Mouse (Mus musculus) midbrain, embryonic 10.5 days (tissue): Measurements from ENCODE around the gene Lrrc74b. TPM values are rescaled to one million over a fixed set of nuclear protein-coding genes. Genes with fewer than 3 reads are reported as not detected.
A peak's percentile ranks its signal among the peaks of the same experiment; 100 is the strongest.

Experiments
- DNase-seq: peaks from one replicate; pipeline ENCODE4 v3.0.0-alpha.2; 2017; ENCODE audit warnings: low spot score
- H3K27ac ChIP-seq: fragments of 300-500 bp; sonication (generic); replicated peaks from 2 replicates; pipeline ENCODE4 v1.5.1; 2016; ENCODE audit warnings: mild to moderate bottlenecking
- H3K27me3 ChIP-seq: fragments of 300-500 bp; sonication (generic); 2 replicates; pipeline ENCODE4 v1.6.1; 2016; ENCODE audit warnings: low read depth, mild to moderate bottlenecking; ENCODE audit not compliant: poor library complexity, severe bottlenecking
- H3K36me3 ChIP-seq: fragments of 300-500 bp; sonication (generic); 2 replicates; pipeline ENCODE4 v1.6.1; 2016; ENCODE audit warnings: mild to moderate bottlenecking, moderate library complexity
- H3K4me1 ChIP-seq: fragments of 300-500 bp; sonication (generic); 2 replicates; pipeline ENCODE4 v1.6.1; 2016
- H3K4me3 ChIP-seq: fragments of 300-500 bp; sonication (generic); 2 replicates; pipeline ENCODE4 v1.5.1; 2016; ENCODE audit warnings: mild to moderate bottlenecking, moderate library complexity
- H3K9me3 ChIP-seq: fragments of 300-500 bp; sonication (generic); replicated peaks from 2 replicates; pipeline ENCODE4 v1.6.1; 2016; ENCODE audit warnings: mild to moderate bottlenecking
- WGBS: fragments of 180-500 bp; shearing (Covaris S2); methylation state at CpG from one replicate; pipeline ENCODE4 v1.1.7; 2016; 5-methylcytosine and 5-hydroxymethylcytosine counted together
- polyA plus RNA-seq: library from polyadenylated mRNA; unstranded; fragments of >200 nt; fragmentation: Nextera tagmentation; extraction: Ambion mirVana; gene quantifications from 2 replicates; pipeline ENCODE4 v1.2.1, GENCODE M21; 2016

The Lrrc74b gene
- polyA plus RNA-seq, 1 experiment from 2014 or later, result 0.27 TPM

DNA sequence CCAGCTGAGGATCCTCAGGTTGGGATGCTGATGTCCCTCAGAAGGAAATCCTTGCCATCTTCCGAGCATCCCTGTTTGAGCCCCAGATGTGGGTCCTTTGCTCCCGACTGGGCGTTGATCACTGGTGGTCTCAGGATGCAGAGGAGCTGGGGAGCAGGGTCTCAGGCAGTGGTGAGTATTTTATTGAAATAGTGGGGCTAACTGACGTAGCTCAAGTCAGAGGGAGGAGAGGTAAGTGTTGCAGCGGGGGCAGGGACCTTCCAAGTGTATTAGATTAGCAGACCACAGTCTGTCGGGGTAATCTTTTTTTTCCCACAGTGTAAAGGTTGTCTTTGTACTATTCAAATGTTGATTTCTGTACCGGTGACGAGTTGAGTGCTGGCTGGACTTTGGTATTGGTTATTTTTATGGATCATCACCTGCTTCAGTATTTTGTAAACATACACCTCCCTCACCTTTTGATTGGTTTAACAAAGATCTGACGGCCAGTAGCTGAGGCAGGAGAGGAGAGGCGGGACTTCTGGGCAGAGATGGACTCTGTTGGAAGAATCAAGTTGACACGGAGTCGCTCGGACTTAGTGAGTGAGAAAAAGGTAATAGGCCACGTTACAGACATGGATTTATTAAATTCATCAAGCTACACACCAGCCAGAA lies 28.2 kb downstream of the Lrrc74b start:
- H3K4me3 ChIP-seq, result no peak overlapping the region
- H3K27me3 ChIP-seq, result no peaks in the 10 kb centered on the region
- no peaks in the 10 kb centered on the region for H3K9me3 ChIP-seq
- H3K4me1 ChIP-seq, result peaks cover 24% of the 10 kb centered on the region
- WGBS, result 73% methylated on average over 14 of the region's 14 CpGs
- DNase-seq, result no peak
- H3K27ac ChIP-seq, result no peak overlapping the region
- H3K36me3 ChIP-seq, result peaks cover 13% of the 10 kb centered on the region

DNA sequence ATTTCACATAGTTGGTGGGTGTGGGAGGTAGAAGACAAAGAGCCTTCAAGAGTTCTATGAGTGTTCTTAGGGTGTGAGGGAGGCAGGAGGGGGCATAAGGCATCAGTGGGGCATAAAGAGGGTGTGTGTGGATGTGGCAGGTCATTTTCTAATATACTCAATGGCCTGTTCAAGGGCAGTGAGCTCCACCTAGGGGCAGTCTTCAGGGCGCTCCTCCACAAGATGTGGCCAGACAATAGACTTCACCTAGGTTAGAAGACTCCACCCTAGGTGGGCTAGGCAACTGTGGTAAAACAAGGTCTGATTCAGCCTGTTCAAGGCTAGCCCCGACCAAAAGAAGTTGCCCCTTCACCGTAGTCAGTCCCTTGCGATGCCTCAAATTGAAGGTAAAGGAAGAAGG lies 28.8 kb downstream of the Lrrc74b start:
- no peak for DNase-seq

DNA sequence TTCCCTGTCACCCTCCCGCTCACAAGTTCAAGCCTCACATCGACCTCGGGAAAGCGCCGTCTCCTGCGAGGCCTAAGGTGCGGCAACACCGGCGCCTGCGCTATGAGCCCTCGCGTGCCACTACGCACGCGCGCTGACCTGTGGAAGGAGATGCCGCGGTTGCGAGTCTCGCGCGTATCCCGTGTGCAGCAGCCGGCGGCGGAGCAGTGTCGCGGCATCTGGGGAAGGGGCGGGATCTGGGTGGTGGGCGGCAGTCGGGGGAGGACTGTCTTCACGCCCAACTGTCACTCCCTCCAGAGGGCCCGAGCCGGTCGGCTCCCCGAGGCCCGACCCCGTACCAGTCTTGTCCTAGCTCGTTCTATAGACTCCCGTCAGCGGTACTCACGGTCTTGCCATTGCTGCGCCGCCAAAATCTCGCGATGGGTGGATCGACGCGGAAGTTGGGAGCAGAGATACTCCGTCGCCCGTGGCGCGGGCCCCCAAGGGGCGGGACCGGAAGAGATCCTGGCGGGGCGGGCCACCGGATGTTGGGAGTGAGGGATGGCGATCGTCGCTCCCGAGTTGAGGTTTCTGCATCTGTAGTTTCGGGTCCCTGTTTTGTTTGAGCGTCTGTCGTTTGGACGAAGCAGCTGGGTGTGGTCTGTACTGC lies 30.3 kb downstream of the Lrrc74b start, which contains the start of gene Thap7:
Gene Thap7 (minus strand): TSS at position 497 of the 649 bp plus-strand sequence.
- H3K4me1 ChIP-seq, result peaks cover 24% of the 10 kb centered on the region
- peak within 1 kb of the TSS; percentile 86 for H3K27ac ChIP-seq
- peak; percentile 98 for DNase-seq
- under 1% methylated on average over 67 of the region's 67 CpGs for whole genome bisulfite sequencing
- no peaks in the 10 kb centered on the region for H3K27me3 ChIP-seq
- H3K4me3 ChIP-seq, result peak within 1 kb of the TSS; percentile 71
- peaks cover 33% of the 10 kb centered on the region for H3K36me3 ChIP-seq
- H3K9me3 ChIP-seq, result no peaks in the 10 kb centered on the region

More for the DNA sequence above, 28.8 kb downstream of the Lrrc74b start:
- Histone ChIP-seq H3K4me3 (peak overlapping the region; percentile 71), H3K27ac (no peak overlapping the region), H3K4me1 (peaks cover 24% of the 10 kb centered on the region), H3K36me3 (peaks cover 18% of the 10 kb centered on the region), H3K9me3 (no peaks in the 10 kb centered on the region), H3K27me3 (no peaks in the 10 kb centered on the region)
- 51% methylated on average over 4 of the region's 4 CpGs for WGBS

DNA sequence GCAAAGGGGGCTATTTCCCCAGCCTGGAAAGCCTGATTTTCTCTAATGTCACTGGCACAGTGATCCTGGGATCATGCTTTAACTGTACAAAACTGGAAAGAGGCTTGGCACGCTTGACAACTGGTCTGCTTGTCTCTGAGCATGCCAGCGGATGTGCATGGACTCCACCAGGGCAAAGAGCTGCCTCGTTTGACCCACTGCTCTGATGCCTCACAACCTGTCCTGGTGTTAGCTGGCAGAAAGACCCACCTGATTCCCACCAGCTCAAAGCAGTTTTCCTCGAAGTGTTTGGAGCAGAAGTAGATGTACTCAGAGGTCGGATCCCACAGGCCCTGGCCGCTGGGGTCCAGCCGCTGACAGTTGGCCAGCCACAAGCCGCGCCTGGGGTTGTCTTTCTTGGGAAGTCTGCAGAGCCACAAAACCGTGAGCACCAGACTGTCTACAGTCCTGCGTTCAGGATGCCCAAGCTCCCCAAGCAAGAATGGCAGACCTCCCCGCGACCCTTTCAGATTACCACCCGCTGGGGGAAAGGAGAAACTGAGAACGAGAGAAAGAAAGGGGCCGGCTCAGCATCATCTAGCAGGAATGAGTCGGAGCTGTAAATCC lies 31.0 kb downstream of the Lrrc74b start:
- DNase-seq, result peak; percentile 32
- 22% methylated on average over 17 of the region's 17 CpGs for WGBS
- peak overlapping the region; percentile 86 for H3K27ac ChIP-seq
- no peaks in the 10 kb centered on the region for H3K9me3 ChIP-seq
- peaks cover 40% of the 10 kb centered on the region for H3K36me3 ChIP-seq
- H3K4me1 ChIP-seq, result peaks cover 24% of the 10 kb centered on the region
- H3K27me3 ChIP-seq, result no peaks in the 10 kb centered on the region
- peak overlapping the region; percentile 71 for H3K4me3 ChIP-seq

DNA sequence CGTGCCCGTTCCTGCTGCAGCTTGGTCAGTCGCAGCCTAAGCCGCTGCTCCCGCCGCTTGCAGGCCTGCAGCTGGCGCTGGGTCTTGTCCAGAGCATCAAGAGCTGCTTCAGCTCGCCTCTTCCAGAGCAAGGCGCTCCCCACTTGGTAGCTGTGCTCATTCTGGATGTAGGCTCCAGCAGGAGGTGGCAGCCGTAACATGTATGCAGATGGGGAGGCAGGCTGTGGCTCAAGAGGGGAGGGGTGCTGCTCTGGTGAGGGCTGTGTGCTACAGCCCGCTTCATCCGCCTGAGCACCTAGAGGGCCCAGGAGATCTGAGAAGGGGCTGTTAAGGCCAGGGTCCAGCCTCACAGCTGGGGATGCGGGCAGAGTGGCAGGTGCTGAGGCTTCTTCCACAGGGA lies 32.8 kb downstream of the Lrrc74b start:
- 0 out of 2 replicates have a peak overlapping the region, but pooled peaks have one; percentile 8 for H3K4me3 ChIP-seq
- DNase-seq, result no peak
- 90% methylated on average over 13 of the region's 13 CpGs for WGBS
- H3K36me3 ChIP-seq, result peaks cover 56% of the 10 kb centered on the region
- H3K9me3 ChIP-seq, result no peaks in the 10 kb centered on the region
- no peaks in the 10 kb centered on the region for H3K27me3 ChIP-seq
- no peak overlapping the region for H3K27ac ChIP-seq
- peaks cover 24% of the 10 kb centered on the region for H3K4me1 ChIP-seq

DNA sequence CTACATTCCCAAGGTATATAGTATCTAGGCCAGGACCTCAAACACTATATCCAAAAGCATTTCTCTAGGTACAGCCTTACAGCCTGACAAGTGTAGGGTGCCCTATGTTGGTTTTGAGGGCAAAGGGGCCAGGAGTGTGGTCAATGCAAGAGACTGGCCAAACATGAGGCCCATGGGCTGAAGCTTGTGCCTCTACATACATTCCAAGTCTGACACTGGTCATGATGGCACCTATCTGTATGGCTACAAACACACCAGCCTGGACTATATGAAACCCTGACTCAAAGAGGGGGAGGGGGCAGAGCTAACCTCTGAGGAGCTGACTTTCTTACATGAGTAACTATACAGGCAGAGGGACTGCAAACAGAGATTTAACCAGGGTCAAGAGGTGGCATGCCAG lies 33.4 kb downstream of the Lrrc74b start:
- Histone ChIP-seq H3K4me3 (no peak overlapping the region), H3K36me3 (peaks cover 63% of the 10 kb centered on the region), H3K27me3 (no peaks in the 10 kb centered on the region), H3K27ac (no peak overlapping the region), H3K9me3 (no peaks in the 10 kb centered on the region), H3K4me1 (peaks cover 24% of the 10 kb centered on the region)
- DNase-seq, result no peak

- 91% methylated on average over 6 of the region's 6 CpGs for WGBS
- H3K36me3 ChIP-seq, result peaks cover 77% of the 10 kb centered on the region
- DNase-seq, result no peak
- no peaks in the 10 kb centered on the region for H3K9me3 ChIP-seq
- peaks cover 13% of the 10 kb centered on the region for H3K4me1 ChIP-seq
- no peak overlapping the region for H3K4me3 ChIP-seq
- no peak overlapping the region for H3K27ac ChIP-seq
- no peaks in the 10 kb centered on the region for H3K27me3 ChIP-seq
Observed at GRCm38 (mm10) chr16:17526223-17526622, 34.8 kb downstream of the Lrrc74b start.

- 87% methylated on average over 3 of the region's 3 CpGs for WGBS
- Histone ChIP-seq H3K4me3 (no peak overlapping the region), H3K9me3 (no peaks in the 10 kb centered on the region), H3K27me3 (no peaks in the 10 kb centered on the region), H3K36me3 (peaks cover 84% of the 10 kb centered on the region), H3K27ac (no peak overlapping the region), H3K4me1 (peaks cover 13% of the 10 kb centered on the region)
- DNase-seq, result no peak
Observed at GRCm38 (mm10) chr16:17525524-17525923, 35.5 kb downstream of the Lrrc74b start.

DNA sequence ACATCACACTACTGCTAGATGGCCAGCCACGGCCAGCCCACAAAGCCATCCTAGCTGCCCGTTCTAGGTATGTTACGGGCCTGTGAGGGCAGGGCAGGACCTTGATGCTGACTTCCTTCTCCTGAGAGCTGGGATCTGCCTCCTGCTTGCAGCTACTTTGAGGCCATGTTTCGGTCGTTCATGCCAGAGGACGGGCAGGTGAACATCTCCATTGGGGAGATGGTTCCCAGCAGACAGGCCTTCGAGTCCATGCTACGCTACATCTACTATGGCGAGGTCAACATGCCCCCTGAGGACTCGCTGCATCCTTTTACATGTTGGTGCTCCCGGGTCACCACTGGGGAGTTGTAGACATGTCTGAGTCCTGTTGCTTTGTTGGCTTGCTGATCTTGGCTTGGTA lies 36.9 kb downstream of the Lrrc74b start:
- Histone ChIP-seq H3K27me3 (no peaks in the 10 kb centered on the region), H3K9me3 (no peaks in the 10 kb centered on the region), H3K4me3 (no peak overlapping the region), H3K27ac (no peak overlapping the region), H3K4me1 (no peaks in the 10 kb centered on the region), H3K36me3 (peaks cover 97% of the 10 kb centered on the region)
- no peak for DNase-seq
- 91% methylated on average over 11 of the region's 11 CpGs for WGBS

DNA sequence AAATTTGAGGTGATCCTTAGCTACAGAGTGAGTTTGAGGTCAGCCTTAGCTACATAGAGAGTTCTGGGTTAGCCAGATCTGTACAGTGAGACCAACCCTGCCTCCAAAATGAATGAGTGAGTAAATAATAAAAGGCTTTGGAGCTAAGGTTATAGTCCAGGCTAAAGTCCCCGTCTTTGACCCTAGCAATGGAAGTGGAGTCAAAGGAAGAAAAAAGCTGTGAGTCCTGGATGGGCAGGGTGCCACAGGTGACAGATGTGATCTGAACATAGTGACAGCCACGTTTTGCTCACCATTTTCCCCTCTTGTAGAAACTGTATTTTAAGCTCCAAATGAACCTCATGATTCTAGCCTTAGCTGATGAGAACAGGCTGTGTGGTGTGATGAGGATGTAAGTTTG lies 42.1 kb downstream of the Lrrc74b start:
- no peak overlapping the region for H3K27ac ChIP-seq
- H3K27me3 ChIP-seq, result no peaks in the 10 kb centered on the region
- 86% methylated on average over 2 of the region's 2 CpGs for WGBS
- H3K4me3 ChIP-seq, result no peak overlapping the region
- H3K36me3 ChIP-seq, result peaks cover 98% of the 10 kb centered on the region
- DNase-seq, result no peak
- no peaks in the 10 kb centered on the region for H3K4me1 ChIP-seq
- H3K9me3 ChIP-seq, result no peaks in the 10 kb centered on the region

DNA sequence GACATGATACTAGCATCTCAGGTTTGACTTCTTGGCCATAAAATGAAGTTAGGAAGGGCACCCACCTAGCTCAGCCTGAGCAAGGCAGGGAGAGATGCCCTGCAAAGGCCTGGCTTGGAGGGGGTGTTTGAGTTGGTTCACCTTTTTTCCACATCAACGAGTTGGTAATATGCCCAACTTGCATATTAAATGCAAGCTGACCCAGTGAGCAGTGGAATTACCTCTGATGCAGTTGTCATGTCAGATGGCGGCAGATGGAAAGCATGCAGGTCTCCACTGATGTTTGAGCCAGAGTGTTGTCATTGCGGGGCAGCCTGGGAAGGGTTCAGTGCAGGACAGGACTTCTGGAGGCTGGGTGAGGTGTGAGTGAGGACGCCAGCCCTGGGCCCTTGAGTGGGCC lies 49.6 kb downstream of the Lrrc74b start:
- peaks cover 17% of the 10 kb centered on the region for H3K4me1 ChIP-seq
- peaks cover 56% of the 10 kb centered on the region for H3K36me3 ChIP-seq
- WGBS, result 92% methylated on average over 4 of the region's 4 CpGs
- no peak overlapping the region for H3K27ac ChIP-seq
- no peak overlapping the region for H3K4me3 ChIP-seq
- H3K27me3 ChIP-seq, result no peaks in the 10 kb centered on the region
- DNase-seq, result no peak
- no peaks in the 10 kb centered on the region for H3K9me3 ChIP-seq

GRCm38 (mm10) chr16:17510686-17511085 lies 50.4 kb downstream of the Lrrc74b start:
- H3K27ac ChIP-seq, result no peak overlapping the region
- H3K4me1 ChIP-seq, result peaks cover 17% of the 10 kb centered on the region
- H3K36me3 ChIP-seq, result peaks cover 49% of the 10 kb centered on the region
- 94% methylated on average over 2 of the region's 2 CpGs for WGBS
- no peaks in the 10 kb centered on the region for H3K9me3 ChIP-seq
- DNase-seq, result no peak
- no peaks in the 10 kb centered on the region for H3K27me3 ChIP-seq
- H3K4me3 ChIP-seq, result no peak overlapping the region

- 96% methylated on average over 2 of the region's 2 CpGs for WGBS
- H3K4me3 ChIP-seq, result peak overlapping the region; percentile 82
- peaks cover 43% of the 10 kb centered on the region for H3K36me3 ChIP-seq
- no peaks in the 10 kb centered on the region for H3K27me3 ChIP-seq
- H3K27ac ChIP-seq, result no peak overlapping the region
- no peaks in the 10 kb centered on the region for H3K9me3 ChIP-seq
- no peak for DNase-seq
- peaks cover 17% of the 10 kb centered on the region for H3K4me1 ChIP-seq
Observed at GRCm38 (mm10) chr16:17510143-17510542, 50.9 kb downstream of the Lrrc74b start.
